Mouse (Mus musculus) megakaryocyte, embryonic 14.5 days (primary cell): ENCODE measurements around the gene Loxl3. TPM values are rescaled to one million over a fixed set of nuclear protein-coding genes. Genes with fewer than 3 reads are reported as not detected.

ENCODE experiments used
- H3K27me3 ChIP-seq: replicated peaks from 2 replicates; pipeline ENCODE3; 2012; ENCODE audit warnings: inconsistent platforms
- H3K36me3 ChIP-seq: replicated peaks from 2 replicates; pipeline ENCODE3; 2012; ENCODE audit warnings: low read length, inconsistent platforms, mixed read lengths
- H3K4me1 ChIP-seq: 2 replicates; pipeline ENCODE4 v1.6.1; 2012; ENCODE audit warnings: inconsistent platforms
- H3K4me3 ChIP-seq: replicated peaks from 2 replicates; pipeline ENCODE3; 2012; ENCODE audit warnings: moderate library complexity, mild to moderate bottlenecking, inconsistent platforms
- H3K9me3 ChIP-seq: 2 replicates; pipeline ENCODE4 v1.6.1; 2012; ENCODE audit warnings: inconsistent platforms
- FLI1 ChIP-seq: IDR thresholded peaks from 2 replicates; pipeline ENCODE4 v1.6.1; 2012; ENCODE audit warnings: low read length, inconsistent platforms, mixed read lengths
- GATA1 ChIP-seq: IDR thresholded peaks from 3 replicates; pipeline ENCODE4 v1.6.1; 2012; ENCODE audit warnings: mixed read lengths, low read length, inconsistent platforms, borderline replicate concordance
- polyA plus RNA-seq: library from polyadenylated mRNA; stranded (reverse); fragments of >175 nt; gene quantifications from 2 replicates; pipeline ENCODE4 v1.2.3, GENCODE M21; 2012; ENCODE audit warnings: low replicate concordance; ENCODE audit not compliant: insufficient read depth

The Loxl3 gene
- polyA plus RNA-seq, 1 experiment: 4.2 TPM

DNA sequence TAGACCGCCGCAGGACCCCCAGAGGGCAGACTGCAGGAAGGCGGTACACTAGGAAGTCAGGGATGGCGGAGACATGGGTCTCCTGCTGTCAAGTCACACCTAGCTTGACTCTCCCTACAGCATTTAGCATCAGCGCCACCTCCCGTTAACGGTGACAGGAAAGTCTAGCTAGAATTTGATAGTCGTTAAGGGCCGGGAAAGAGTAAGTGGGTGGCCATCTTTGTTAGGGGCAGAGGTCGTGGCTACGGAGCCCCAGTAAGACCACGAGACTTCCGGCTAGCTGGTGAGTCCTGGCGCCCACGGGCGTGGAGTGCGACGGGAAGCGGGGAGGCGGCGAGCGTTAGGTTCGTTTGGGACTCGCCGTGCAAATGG, 67.3 kb downstream of the Loxl3 start, which contains the start of the genes Ccdc142 and Gm42688:
Gene Ccdc142 (plus strand): TSS at position 286 of the 372 bp plus-strand sequence.
Gene Gm42688 (plus strand): TSS at position 302 of the 372 bp plus-strand sequence.
- peaks cover 36% of the 10 kb centered on the region for H3K4me1 ChIP-seq
- H3K9me3 ChIP-seq: no peaks in the 10 kb centered on the region
- H3K4me3 ChIP-seq: peak within 1 kb of the TSS; percentile 99
- peaks cover 1% of the 10 kb centered on the region for H3K27me3 ChIP-seq
- peaks cover 28% of the 10 kb centered on the region for H3K36me3 ChIP-seq
- TF ChIP-seq GATA1: no peak
- TF ChIP-seq FLI1: no peak

DNA sequence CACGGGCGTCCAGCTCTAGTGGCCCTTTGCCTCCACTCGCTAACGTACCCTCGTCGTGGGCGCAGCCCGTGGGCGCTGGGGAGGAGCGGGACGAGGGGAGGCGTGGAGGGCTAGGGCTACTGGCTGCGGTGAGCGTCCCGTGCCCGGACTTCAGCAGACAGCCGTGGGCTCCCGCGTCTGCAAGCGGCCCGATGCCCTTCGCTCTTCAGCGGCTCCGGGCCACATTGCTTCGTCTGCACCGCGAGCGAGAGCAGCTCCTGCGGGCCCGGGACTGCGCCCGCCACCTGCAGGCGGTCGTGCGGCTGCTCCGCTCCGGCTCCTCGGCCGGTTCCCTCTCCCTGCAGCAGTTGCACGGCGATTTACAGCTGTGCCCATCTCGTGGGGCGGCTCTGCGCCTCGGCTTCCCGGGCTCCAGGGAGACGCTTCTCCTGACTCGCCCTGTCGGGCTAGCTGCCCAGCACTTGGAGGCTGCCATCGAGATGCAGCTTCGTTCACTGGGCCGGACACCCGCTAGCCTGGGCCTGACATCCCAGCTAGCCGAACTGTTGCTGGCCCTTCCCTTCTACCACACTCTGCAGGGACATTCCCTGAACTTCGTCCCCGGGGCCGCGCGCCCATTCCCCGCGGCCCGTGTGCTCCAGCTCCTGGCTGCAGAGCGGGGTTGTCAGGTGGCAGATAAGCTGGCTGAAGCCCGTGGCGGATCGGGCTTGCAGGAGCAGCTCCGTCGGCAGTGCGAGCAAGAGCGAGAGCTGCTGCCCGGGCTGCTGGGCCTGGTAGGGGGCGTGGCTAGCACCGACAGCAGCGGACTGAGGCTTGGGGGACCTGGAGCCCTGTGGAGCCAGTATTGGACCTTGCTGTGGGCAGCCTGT, 67.9 kb downstream of the Loxl3 start:
- H3K9me3 ChIP-seq: no peaks in the 10 kb centered on the region
- peaks cover 33% of the 10 kb centered on the region for H3K36me3 ChIP-seq
- peaks cover 34% of the 10 kb centered on the region for H3K4me1 ChIP-seq
- H3K4me3 ChIP-seq: peak overlapping the region; percentile 99
- TF ChIP-seq FLI1: no peak
- TF ChIP-seq GATA1: no peak
- H3K27me3 ChIP-seq: peaks cover 1% of the 10 kb centered on the region

Other genes starting within 250 kb of the Loxl3 start
- not detected in 2 replicates for gene Sema4f, start 94.4 kb upstream of the Loxl3 start, polyA plus RNA-seq
- 3.6 and 5.2 TPM in 2 replicates for gene M1ap, start 87.3 kb upstream of the Loxl3 start, polyA plus RNA-seq
- 159 and 256 TPM in 2 replicates for gene Dok1, start 702 bp upstream of the Loxl3 start, polyA plus RNA-seq
- 1,695 and 4,915 TPM in 2 replicates for gene Aup1, start 20.3 kb downstream of the Loxl3 start, polyA plus RNA-seq
- gene Htra2, start 21.1 kb downstream of the Loxl3 start, polyA plus RNA-seq: 27.7 and 49.5 TPM in 2 replicates
- gene Dqx1, start 23.7 kb downstream of the Loxl3 start, polyA plus RNA-seq: 0.22 TPM in 1 of 2 replicates, not detected in the other
- gene Tlx2, start 36.1 kb downstream of the Loxl3 start, polyA plus RNA-seq: not detected in 2 replicates
- 6.8 and 7.3 TPM in 2 replicates for gene Pcgf1, start 43.7 kb downstream of the Loxl3 start, polyA plus RNA-seq
- gene Lbx2, start 52.2 kb downstream of the Loxl3 start, polyA plus RNA-seq: 3.3 TPM in 1 of 2 replicates, not detected in the other
- gene Ccdc142, start 67.4 kb downstream of the Loxl3 start, polyA plus RNA-seq: 1.8 and 2.0 TPM in 2 replicates
- 0.99 and 2.7 TPM in 2 replicates for gene Gm42688, start 67.4 kb downstream of the Loxl3 start, polyA plus RNA-seq
- gene Mrpl53, start 74.9 kb downstream of the Loxl3 start, polyA plus RNA-seq: 9.6 and 78.7 TPM in 2 replicates
- 76.1 and 165 TPM in 2 replicates for gene Mogs, start 81.3 kb downstream of the Loxl3 start, polyA plus RNA-seq
- gene Wbp1, start 87.4 kb downstream of the Loxl3 start, polyA plus RNA-seq: 86.6 and 121 TPM in 2 replicates
- 201 and 370 TPM in 2 replicates for gene Ino80b, start 91.3 kb downstream of the Loxl3 start, polyA plus RNA-seq
- gene Rtkn, start 101.3 kb downstream of the Loxl3 start, polyA plus RNA-seq: 15.8 and 48.5 TPM in 2 replicates
- 2.0 and 13.3 TPM in 2 replicates for gene Wdr54, start 122.2 kb downstream of the Loxl3 start, polyA plus RNA-seq
- 0.36 TPM in 1 of 2 replicates, not detected in the other for gene 1700003E16Rik, start 122.2 kb downstream of the Loxl3 start, polyA plus RNA-seq
- 113 and 905 TPM in 2 replicates for gene Dctn1, start 131.7 kb downstream of the Loxl3 start, polyA plus RNA-seq
- 0.32 TPM in 1 of 2 replicates, not detected in the other for gene Slc4a5, start 185.7 kb downstream of the Loxl3 start, polyA plus RNA-seq